Mouse (Mus musculus) embryonic fibroblast, embryonic 13.5 days (primary cell): ENCODE results near the gene Spice1.

Experiments used
- CTCF ChIP-seq: IDR thresholded peaks from 2 replicates; pipeline ENCODE4 v1.5.1; 2011; ENCODE audit warnings: mild to moderate bottlenecking, control low read depth, low read length, moderate library complexity, borderline replicate concordance; ENCODE audit not compliant: insufficient read depth
- POLR2A ChIP-seq: IDR thresholded peaks from 2 replicates; pipeline ENCODE4 v1.6.1; 2011; ENCODE audit warnings: low read depth, mild to moderate bottlenecking, control low read depth, low read length, moderate library complexity

GRCm38 (mm10) chr16:44347071-44347901 lies at the start of gene Spice1:
- 0 out of 2 replicates have a peak, but pooled peaks have one; percentile 9 for TF ChIP-seq CTCF
- peak; percentile 77 for TF ChIP-seq POLR2A
